Mouse (Mus musculus) megakaryocyte, embryonic 14.5 days (primary cell): ENCODE measurements around the gene Arl2bp.

Experiments
- FLI1 ChIP-seq: IDR thresholded peaks from 2 replicates; pipeline ENCODE4 v1.6.1; 2012; ENCODE audit warnings: low read length, inconsistent platforms, mixed read lengths
- GATA1 ChIP-seq: IDR thresholded peaks from 3 replicates; pipeline ENCODE4 v1.6.1; 2012; ENCODE audit warnings: mixed read lengths, low read length, inconsistent platforms, borderline replicate concordance

DNA sequence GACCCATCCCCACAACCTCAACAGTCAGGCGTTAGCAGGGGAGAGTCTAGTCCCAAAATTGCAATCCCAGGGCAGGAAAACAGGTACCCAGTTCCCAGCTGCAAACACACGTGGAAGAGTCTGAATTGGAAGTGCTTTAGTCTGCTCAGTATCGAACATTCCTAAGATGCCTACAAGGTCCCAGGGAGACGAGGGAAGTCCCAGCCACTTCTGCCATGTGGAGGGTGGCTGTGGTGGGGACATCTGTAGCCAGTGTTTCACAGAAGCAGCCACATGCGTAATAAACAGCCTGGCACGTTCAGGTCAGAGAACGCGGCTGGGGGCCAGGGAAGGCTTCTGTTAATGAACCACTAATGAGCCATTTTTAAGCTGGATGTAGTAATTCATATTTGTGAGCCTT is 43.9 kb downstream of the Arl2bp start:
- TF ChIP-seq GATA1 (no peak), FLI1 (no peak)
